Mouse (Mus musculus): Measurements from ENCODE around the gene Zfp110. TPM values are rescaled to one million over a fixed set of nuclear protein-coding genes. Genes with fewer than 3 reads are reported as not detected.

Zfp110 gene
- polyA plus RNA-seq, 1 experiment from 2014 or later = 36.0 TPM

DNA sequence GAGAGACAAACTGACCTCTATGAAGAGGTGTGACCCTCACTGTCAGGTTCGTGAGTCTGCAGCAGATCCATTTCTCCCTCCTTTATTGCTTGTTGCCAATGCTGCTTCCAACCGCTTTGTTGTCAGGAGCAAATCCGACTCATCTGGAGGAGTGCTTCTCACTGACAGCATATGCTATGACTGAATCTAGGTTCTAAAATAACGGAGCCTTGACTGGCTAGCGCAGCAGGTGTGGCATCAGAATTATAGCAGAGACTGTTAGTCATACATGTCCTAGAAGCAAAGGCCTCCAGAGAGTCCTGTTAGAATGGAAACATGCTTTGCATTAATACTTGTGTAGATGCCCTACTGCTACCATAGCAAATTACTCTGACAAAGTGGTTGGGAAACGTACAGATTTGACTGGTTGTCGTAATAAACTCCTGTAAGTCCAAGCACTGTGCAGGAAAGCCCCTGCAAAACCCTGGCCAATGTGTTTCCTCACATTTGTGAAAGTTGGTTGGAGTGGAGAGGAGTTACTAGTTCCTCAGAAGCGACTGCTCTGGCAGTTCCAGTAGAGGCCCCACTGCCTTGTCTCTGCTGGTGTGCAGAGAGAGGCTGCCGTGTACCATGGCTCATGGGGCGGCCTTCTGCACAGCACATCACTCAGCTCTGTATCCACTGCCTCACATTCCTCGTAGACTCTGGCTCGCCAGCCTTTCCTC, 52.2 kb downstream of the Zfp110 start:
- WGBS = 88% methylated on average over 12 of the region's 12 CpGs
- no peak overlapping the region for H3K4me2 ChIP-seq (ENCODE audit: low read depth, low read length)
- no peak overlapping the region for H3K9ac ChIP-seq (ENCODE audit: low read length)
- peaks cover 26% of the 10 kb centered on the region for H3K36me3 ChIP-seq (ENCODE audit: control insufficient read depth, insufficient read depth, low read length)
- no peak overlapping the region for H3K4me3 ChIP-seq (replicated peaks; ENCODE audit: low read length)
- H3K9me3 ChIP-seq (replicated peaks; ENCODE audit: control insufficient read depth, low read length) = no peaks in the 10 kb centered on the region
- 0 out of 2 replicates have a peak, but pooled peaks cover 2% of the 10 kb centered on the region for H3K4me1 ChIP-seq (ENCODE audit: control insufficient read depth, insufficient read depth, low read length)
- ATAC-seq (ENCODE audit: insufficient read depth, low FRiP score) = no peak
- H3K27me3 ChIP-seq (ENCODE audit: control insufficient read depth, insufficient read depth, low read length) = no peaks in the 10 kb centered on the region
- no peak overlapping the region for H3K27ac ChIP-seq (ENCODE audit: low read length)

DNA sequence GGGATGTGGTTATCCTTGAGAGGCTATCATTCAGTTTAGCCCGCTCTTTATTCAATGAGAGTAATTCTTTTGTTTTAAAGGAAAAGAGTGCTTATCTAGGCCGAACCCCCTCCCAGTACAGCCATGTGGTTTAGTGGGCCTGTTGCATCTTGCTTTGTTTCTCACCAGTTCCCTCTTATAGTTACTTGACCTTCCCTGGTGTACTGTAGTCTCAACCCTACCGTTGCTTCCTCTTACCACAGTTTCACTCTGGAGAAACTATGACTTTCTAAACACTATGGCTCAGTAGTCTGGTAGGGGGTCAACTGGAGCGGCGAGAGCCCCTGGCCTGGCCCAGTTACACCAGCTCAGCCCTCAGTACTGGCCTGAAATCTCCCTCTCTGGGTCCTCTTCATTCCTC, 53.0 kb downstream of the Zfp110 start:
- Histone ChIP-seq H3K9ac (ENCODE audit: low read length) (no peak overlapping the region), H3K4me3 (replicated peaks; ENCODE audit: low read length) (no peak overlapping the region), H3K4me1 (ENCODE audit: control insufficient read depth, insufficient read depth, low read length) (no peaks in the 10 kb centered on the region), H3K9me3 (replicated peaks; ENCODE audit: control insufficient read depth, low read length) (no peaks in the 10 kb centered on the region), H3K27me3 (ENCODE audit: control insufficient read depth, insufficient read depth, low read length) (no peaks in the 10 kb centered on the region), H3K4me2 (ENCODE audit: low read depth, low read length) (no peak overlapping the region), H3K27ac (ENCODE audit: low read length) (no peak overlapping the region), H3K36me3 (ENCODE audit: control insufficient read depth, insufficient read depth, low read length) (peaks cover 26% of the 10 kb centered on the region)
- ATAC-seq (ENCODE audit: insufficient read depth, low FRiP score) = no peak
- WGBS = 87% methylated on average over 5 of the region's 5 CpGs

DNA sequence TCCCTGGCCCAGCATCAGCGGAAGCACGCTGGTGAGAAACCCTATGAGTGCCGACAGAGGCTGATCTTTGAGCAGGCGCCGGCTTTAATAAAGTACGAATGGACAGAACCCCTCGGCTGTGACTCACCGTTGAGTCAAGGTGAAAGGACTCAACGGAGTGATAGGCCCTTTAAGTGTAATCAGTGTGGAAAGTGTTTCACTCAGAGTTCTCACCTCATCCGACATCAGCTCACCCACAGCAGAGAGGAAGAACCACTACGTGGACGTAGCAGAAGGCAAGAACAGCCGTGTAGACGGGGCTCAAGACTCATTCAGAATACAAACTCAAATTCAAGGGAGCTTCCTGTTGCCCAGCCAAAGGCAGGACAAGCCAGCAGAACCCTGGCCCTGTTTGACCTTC, 56.4 kb downstream of the Zfp110 start:
- Histone ChIP-seq H3K9me3 (replicated peaks; ENCODE audit: control insufficient read depth, low read length) (no peaks in the 10 kb centered on the region), H3K4me1 (ENCODE audit: control insufficient read depth, insufficient read depth, low read length) (no peaks in the 10 kb centered on the region), H3K9ac (ENCODE audit: low read length) (no peak overlapping the region), H3K4me3 (replicated peaks; ENCODE audit: low read length) (no peak overlapping the region), H3K27ac (ENCODE audit: low read length) (no peak overlapping the region), H3K27me3 (ENCODE audit: control insufficient read depth, insufficient read depth, low read length) (no peaks in the 10 kb centered on the region), H3K4me2 (ENCODE audit: low read depth, low read length) (no peak overlapping the region), H3K36me3 (ENCODE audit: control insufficient read depth, insufficient read depth, low read length) (peaks cover 18% of the 10 kb centered on the region)
- 93% methylated on average over 14 of the region's 14 CpGs for WGBS
- ATAC-seq (ENCODE audit: insufficient read depth, low FRiP score) = no peak

DNA sequence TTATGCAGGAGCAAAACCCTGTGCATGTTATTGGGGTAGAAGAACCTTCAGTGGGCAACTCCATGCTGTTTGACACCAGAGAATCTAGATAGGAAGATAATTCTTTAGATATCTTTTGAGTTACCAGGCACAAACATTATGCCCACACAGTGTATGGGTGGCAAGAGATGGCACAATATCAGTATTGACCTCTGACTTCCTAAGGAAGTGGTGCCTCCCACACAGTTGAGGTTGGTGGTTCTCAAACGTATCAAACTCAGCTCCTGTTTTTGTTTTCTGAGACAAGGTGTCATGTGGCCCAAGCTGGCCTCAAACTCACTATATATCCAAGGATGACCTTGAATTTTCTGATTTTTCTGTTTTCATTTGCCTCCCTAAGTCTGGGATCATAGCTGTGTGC, 56.8 kb downstream of the Zfp110 start:
- WGBS = 72% methylated on average over 1 of the region's 1 CpGs
- no peak overlapping the region for H3K4me2 ChIP-seq (ENCODE audit: low read depth, low read length)

DNA sequence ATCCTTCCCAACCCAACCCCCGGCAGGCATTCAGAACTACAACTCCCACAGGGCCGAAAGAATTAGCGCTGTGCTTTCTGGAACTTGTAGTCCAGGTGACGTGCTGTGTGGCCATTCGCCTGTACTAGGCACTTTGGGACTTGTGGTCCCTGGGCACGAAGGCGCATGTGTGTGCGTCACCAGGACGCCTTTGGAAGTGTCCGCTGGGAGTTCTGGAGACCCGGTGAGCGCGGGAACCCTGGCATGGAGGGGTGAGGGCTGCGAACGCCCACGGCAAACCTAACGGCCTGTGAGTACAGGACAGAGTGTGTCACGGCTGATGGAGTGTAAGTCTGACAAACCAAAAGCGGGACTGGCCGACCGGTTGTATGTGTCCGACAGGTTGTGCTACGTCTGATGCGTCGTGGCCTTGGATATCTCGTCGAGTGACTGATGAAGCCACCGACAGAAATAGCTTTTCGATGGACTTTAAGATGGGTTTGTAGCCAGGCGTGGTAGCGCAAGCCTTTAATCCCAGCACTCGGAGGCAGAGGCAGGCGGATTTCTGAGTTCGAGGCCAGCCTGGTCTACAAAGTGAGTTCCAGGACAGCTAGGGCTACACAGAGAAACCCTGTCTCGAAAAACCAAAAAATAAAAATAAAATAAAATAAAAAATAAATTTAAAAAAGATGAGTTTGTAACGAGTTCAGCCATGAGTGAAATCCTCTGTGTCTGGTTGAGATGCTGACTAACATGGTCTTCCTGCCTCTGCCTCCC, 63.3 kb downstream of the Zfp110 start, which contains the start of gene Zscan22:
Zscan22 (plus strand) TSS at position 161 of the 756 bp plus-strand sequence.
- Histone ChIP-seq H3K4me3 (replicated peaks; ENCODE audit: low read length) (peak within 1 kb of the TSS; percentile 80), H3K27ac (ENCODE audit: low read length) (peak within 1 kb of the TSS; percentile 38; the same call in 1 of the 2 replicates), H3K27me3 (ENCODE audit: control insufficient read depth, insufficient read depth, low read length) (no peaks in the 10 kb centered on the region), H3K4me2 (ENCODE audit: low read depth, low read length) (peak within 1 kb of the TSS; percentile 53), H3K9ac (ENCODE audit: low read length) (peak within 1 kb of the TSS; percentile 81), H3K36me3 (ENCODE audit: control insufficient read depth, insufficient read depth, low read length) (no peaks in the 10 kb centered on the region), H3K9me3 (replicated peaks; ENCODE audit: control insufficient read depth, low read length) (no peaks in the 10 kb centered on the region), H3K4me1 (ENCODE audit: control insufficient read depth, insufficient read depth, low read length) (peaks cover 7% of the 10 kb centered on the region)
- 5% methylated on average over 36 of the region's 36 CpGs for whole genome bisulfite sequencing
- ATAC-seq (ENCODE audit: insufficient read depth, low FRiP score) = peak; percentile 99

More for the DNA sequence above, 56.8 kb downstream of the Zfp110 start:
- H3K27ac ChIP-seq (ENCODE audit: low read length) = no peak overlapping the region
- peaks cover 16% of the 10 kb centered on the region for H3K36me3 ChIP-seq (ENCODE audit: control insufficient read depth, insufficient read depth, low read length)
- H3K9ac ChIP-seq (ENCODE audit: low read length) = no peak overlapping the region
- no peaks in the 10 kb centered on the region for H3K4me1 ChIP-seq (ENCODE audit: control insufficient read depth, insufficient read depth, low read length)
- ATAC-seq (ENCODE audit: insufficient read depth, low FRiP score) = no peak
- no peaks in the 10 kb centered on the region for H3K27me3 ChIP-seq (ENCODE audit: control insufficient read depth, insufficient read depth, low read length)
- H3K9me3 ChIP-seq (replicated peaks; ENCODE audit: control insufficient read depth, low read length) = no peaks in the 10 kb centered on the region
- no peak overlapping the region for H3K4me3 ChIP-seq (replicated peaks; ENCODE audit: low read length)

Other genes starting within 250 kb of the Zfp110 start
- gene Vmn2r53, start 226.0 kb upstream of the Zfp110 start, polyA plus RNA-seq (2015; fragmentation: Nextera tagmentation; extraction: Ambion mirVana) = 0.01 TPM in 1 of 2 replicates, not detected in the other
- not detected in 2 replicates for gene Vmn2r54, start 194.4 kb upstream of the Zfp110 start, polyA plus RNA-seq (2015; fragmentation: Nextera tagmentation; extraction: Ambion mirVana)
- gene Vmn2r55, start 149.8 kb upstream of the Zfp110 start, polyA plus RNA-seq (2015; fragmentation: Nextera tagmentation; extraction: Ambion mirVana) = not detected in 2 replicates
- gene Vmn2r56, start 99.8 kb upstream of the Zfp110 start, polyA plus RNA-seq (2015; fragmentation: Nextera tagmentation; extraction: Ambion mirVana) = not detected in 2 replicates
- gene Zscan18, start 31.1 kb upstream of the Zfp110 start, polyA plus RNA-seq (2015; fragmentation: Nextera tagmentation; extraction: Ambion mirVana) = 5.7 and 7.6 TPM in 2 replicates
- gene Zfp329, start 15.9 kb upstream of the Zfp110 start, polyA plus RNA-seq (2015; fragmentation: Nextera tagmentation; extraction: Ambion mirVana) = 13.8 and 14.5 TPM in 2 replicates
- 3.3 and 3.7 TPM in 2 replicates for gene Zfp128, start 46.4 kb downstream of the Zfp110 start, polyA plus RNA-seq (2015; fragmentation: Nextera tagmentation; extraction: Ambion mirVana)
- gene Zscan22, start 63.1 kb downstream of the Zfp110 start, polyA plus RNA-seq (2015; fragmentation: Nextera tagmentation; extraction: Ambion mirVana) = 14.1 and 14.8 TPM in 2 replicates
- 869 and 872 TPM in 2 replicates for gene Rps5, start 87.5 kb downstream of the Zfp110 start, polyA plus RNA-seq (2015; fragmentation: Nextera tagmentation; extraction: Ambion mirVana)
- 2.3 and 3.2 TPM in 2 replicates for gene Rnf225, start 92.7 kb downstream of the Zfp110 start, polyA plus RNA-seq (2015; fragmentation: Nextera tagmentation; extraction: Ambion mirVana)
- 8.3 and 8.8 TPM in 2 replicates for gene Zfp324, start 131.1 kb downstream of the Zfp110 start, polyA plus RNA-seq (2015; fragmentation: Nextera tagmentation; extraction: Ambion mirVana)
- 7.2 and 8.9 TPM in 2 replicates for gene Zfp446, start 143.1 kb downstream of the Zfp110 start, polyA plus RNA-seq (2015; fragmentation: Nextera tagmentation; extraction: Ambion mirVana)
- gene Slc27a5, start 163.4 kb downstream of the Zfp110 start, polyA plus RNA-seq (2015; fragmentation: Nextera tagmentation; extraction: Ambion mirVana) = 0.95 and 1.4 TPM in 2 replicates
- 122 and 130 TPM in 2 replicates for gene Trim28, start 164.4 kb downstream of the Zfp110 start, polyA plus RNA-seq (2015; fragmentation: Nextera tagmentation; extraction: Ambion mirVana)
- 18.4 and 20.2 TPM in 2 replicates for gene Zbtb45, start 175.3 kb downstream of the Zfp110 start, polyA plus RNA-seq (2015; fragmentation: Nextera tagmentation; extraction: Ambion mirVana)
- gene Chmp2a, start 200.0 kb downstream of the Zfp110 start, polyA plus RNA-seq (2015; fragmentation: Nextera tagmentation; extraction: Ambion mirVana) = 189 and 190 TPM in 2 replicates
- 21.4 and 22.1 TPM in 2 replicates for gene Ube2m, start 203.5 kb downstream of the Zfp110 start, polyA plus RNA-seq (2015; fragmentation: Nextera tagmentation; extraction: Ambion mirVana)
- gene Mzf1, start 220.0 kb downstream of the Zfp110 start, polyA plus RNA-seq (2015; fragmentation: Nextera tagmentation; extraction: Ambion mirVana) = 2.5 and 2.7 TPM in 2 replicates

Measured in stomach, embryonic 16.5 days (tissue).